Mouse (Mus musculus) heart, postnatal 0 days (tissue): ENCODE measurements around the gene AU018091. TPM values are rescaled to one million over a fixed set of nuclear protein-coding genes. Genes with fewer than 3 reads are reported as not detected.

Experiments
- ATAC-seq: fragments of 200-750 bp; cut with Nextera tagmentation; 2 replicates; pipeline ENCODE4 v1.8.0; 2017; ENCODE audit warnings: low read depth, moderate number of reproducible peaks, moderate library complexity; ENCODE audit not compliant: insufficient read depth
- DNase-seq: peaks from one replicate; pipeline ENCODE4 v3.0.0-alpha.2; 2016; ENCODE audit warnings: low spot score
- H3K27ac ChIP-seq: fragments of 300-500 bp; sonication (generic); 2 replicates; pipeline ENCODE4 v1.5.1; 2014; ENCODE audit warnings: low read depth, mild to moderate bottlenecking
- H3K27me3 ChIP-seq: fragments of 300-500 bp; sonication (generic); 2 replicates; pipeline ENCODE4 v1.6.1; 2014; ENCODE audit warnings: low read length, mixed read lengths; ENCODE audit not compliant: control insufficient read depth, insufficient read depth
- H3K36me3 ChIP-seq: fragments of 300-500 bp; sonication (generic); replicated peaks from 2 replicates; pipeline ENCODE4 v1.6.1; 2014; ENCODE audit warnings: low read length, mixed read lengths; ENCODE audit not compliant: control insufficient read depth, insufficient read depth
- H3K4me1 ChIP-seq: fragments of 300-500 bp; sonication (generic); 2 replicates; pipeline ENCODE4 v1.6.1; 2014; ENCODE audit warnings: antibody characterized with exemption; ENCODE audit not compliant: control insufficient read depth, insufficient read depth
- H3K4me2 ChIP-seq: fragments of 300-500 bp; sonication (generic); 2 replicates; pipeline ENCODE4 v1.6.1; 2014; ENCODE audit warnings: low read depth, mild to moderate bottlenecking, low read length, moderate library complexity
- H3K4me3 ChIP-seq: fragments of 300-500 bp; sonication (generic); 2 replicates; pipeline ENCODE4 v1.5.1; 2014; ENCODE audit warnings: low read depth, low read length
- H3K9ac ChIP-seq: fragments of 300-500 bp; sonication (generic); replicated peaks from 2 replicates; pipeline ENCODE4 v1.6.1; 2014; ENCODE audit warnings: low read depth, low read length, mixed read lengths
- H3K9me3 ChIP-seq: fragments of 300-500 bp; sonication (generic); replicated peaks from 2 replicates; pipeline ENCODE4 v1.6.1; 2016; ENCODE audit warnings: low read length; ENCODE audit not compliant: control insufficient read depth
- CTCF ChIP-seq: IDR thresholded peaks from 2 replicates; pipeline ENCODE4 v1.5.1; 2016; ENCODE audit warnings: antibody characterized with exemption, control low read depth, low read depth
- EP300 ChIP-seq: IDR thresholded peaks from 2 replicates; pipeline ENCODE4 v1.6.1; 2016; ENCODE audit warnings: antibody characterized with exemption, low read depth
- WGBS: fragments of 180-500 bp; shearing (Covaris S2); extraction: QIAGEN DNeasy Blood & Tissue Kit; methylation state at CpG from one replicate; pipeline ENCODE4 v1.1.7; 2014; 5-methylcytosine and 5-hydroxymethylcytosine counted together
- polyA plus RNA-seq: library from polyadenylated mRNA; unstranded; fragments of >200 nt; fragmentation: Nextera tagmentation; extraction: Ambion mirVana; gene quantifications from 2 replicates; pipeline ENCODE4 v1.2.1, GENCODE M21; 2015
- total RNA-seq: library from RNA; depleted of rRNA; stranded (reverse); fragments of >200 nt; gene quantifications from 2 replicates; pipeline ENCODE4 v1.2.3, GENCODE M21; 2014; ENCODE audit warnings: low replicate concordance; rRNA removed

Gene AU018091
- total RNA-seq, result not detected in 2 replicates
- polyA plus RNA-seq, result not detected in 2 replicates

DNA sequence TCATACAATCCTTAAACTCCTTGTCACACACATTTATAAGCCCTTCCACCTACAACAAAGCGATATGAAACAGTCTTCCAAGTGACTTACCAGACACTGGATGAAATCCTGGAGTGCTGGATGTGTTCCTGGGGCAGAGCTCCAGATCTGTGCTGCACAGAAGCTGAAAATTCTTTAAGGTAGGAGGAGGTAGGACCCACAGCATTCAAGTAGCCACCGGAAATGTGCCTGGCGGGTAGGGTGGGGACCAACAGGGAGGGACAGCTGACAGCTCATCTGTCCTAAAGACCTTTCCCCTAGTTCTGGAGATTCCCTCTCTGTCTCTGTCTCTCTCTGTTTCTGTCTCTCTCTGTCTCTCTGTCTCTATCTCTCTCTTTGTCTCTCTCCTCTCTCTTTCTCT is at the start of gene AU018091:
Gene AU018091, minus strand, starts transcription at position 279 of the 400 bp plus-strand sequence.
- H3K4me1 ChIP-seq, result no peaks in the 10 kb centered on the region

DNA sequence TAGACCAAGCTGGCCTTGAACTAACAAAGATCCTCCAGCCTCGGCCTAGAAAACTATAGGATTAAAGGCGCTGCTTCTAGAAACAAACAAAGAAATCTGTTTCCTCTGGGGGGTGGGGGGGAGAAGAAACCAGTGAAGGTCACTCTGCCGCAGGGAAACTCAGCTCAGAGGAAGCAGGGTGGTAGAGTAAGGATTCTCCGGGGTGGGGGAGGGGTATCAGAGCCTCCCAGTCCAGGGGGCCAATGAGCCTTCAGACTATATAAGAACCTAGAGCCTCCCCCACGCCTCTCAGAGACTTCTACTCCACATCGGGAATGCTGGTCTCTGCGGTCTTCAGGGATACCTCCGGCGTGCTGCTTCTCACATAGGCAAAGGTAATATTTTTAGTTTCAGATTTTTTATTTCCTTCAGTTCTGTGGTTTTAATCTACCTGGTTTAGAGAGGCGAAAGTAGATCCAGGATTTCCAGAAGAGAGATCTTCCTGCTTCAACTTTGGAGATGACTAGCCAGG is 48.6 kb upstream of the AU018091 start:
- Histone ChIP-seq H3K27ac (no peak overlapping the region), H3K4me2 (no peak overlapping the region), H3K27me3 (peaks cover 18% of the 10 kb centered on the region), H3K9me3 (no peaks in the 10 kb centered on the region), H3K4me3 (no peak overlapping the region), H3K4me1 (no peaks in the 10 kb centered on the region), H3K36me3 (no peaks in the 10 kb centered on the region), H3K9ac (no peak overlapping the region)
- WGBS, result 28% methylated on average over 10 of the region's 10 CpGs
- DNase-seq (no peak), ATAC-seq (no peak)
- TF ChIP-seq EP300 (no peak), CTCF (no peak)

More for the DNA sequence above, at the start of gene AU018091:
- H3K27me3 ChIP-seq, result no peaks in the 10 kb centered on the region
- H3K9ac ChIP-seq, result no peak within 1 kb of the TSS
- DNase-seq (no peak), ATAC-seq (no peak)
- no peaks in the 10 kb centered on the region for H3K36me3 ChIP-seq
- 57% methylated on average over 3 of the region's 3 CpGs for WGBS
- no peak within 1 kb of the TSS for H3K4me2 ChIP-seq
- H3K4me3 ChIP-seq, result no peak within 1 kb of the TSS
- no peak within 1 kb of the TSS for H3K27ac ChIP-seq
- H3K9me3 ChIP-seq, result no peaks in the 10 kb centered on the region
- TF ChIP-seq CTCF (no peak), EP300 (no peak)

DNA sequence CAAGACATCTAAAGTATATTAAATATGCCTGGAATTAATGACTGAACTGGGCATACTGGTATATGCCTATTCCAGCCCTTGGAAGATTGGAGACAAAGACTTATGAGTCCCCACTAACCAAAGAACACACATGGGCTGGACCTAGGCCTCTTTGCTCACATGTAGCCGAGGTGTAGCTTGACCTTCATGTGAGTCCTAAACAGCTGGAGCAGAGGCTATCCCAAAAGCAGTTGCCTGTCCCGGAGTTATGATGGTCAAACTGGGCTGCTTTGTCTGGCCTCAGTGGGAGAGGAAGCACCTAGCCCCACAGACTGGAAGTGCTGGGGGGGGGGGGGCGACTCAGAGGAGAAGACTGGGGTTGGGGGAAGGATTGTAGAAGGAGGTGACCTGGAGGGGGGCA is 47.3 kb upstream of the AU018091 start:
- no peak for TF ChIP-seq EP300
- ATAC-seq (no peak), DNase-seq (no peak)
- Histone ChIP-seq H3K4me1 (no peaks in the 10 kb centered on the region), H3K4me3 (no peak overlapping the region), H3K4me2 (no peak overlapping the region), H3K36me3 (no peaks in the 10 kb centered on the region), H3K9ac (no peak overlapping the region), H3K9me3 (no peaks in the 10 kb centered on the region), H3K27ac (no peak overlapping the region), H3K27me3 (peaks cover 18% of the 10 kb centered on the region)
- WGBS, result 85% methylated on average over 2 of the region's 3 CpGs

DNA sequence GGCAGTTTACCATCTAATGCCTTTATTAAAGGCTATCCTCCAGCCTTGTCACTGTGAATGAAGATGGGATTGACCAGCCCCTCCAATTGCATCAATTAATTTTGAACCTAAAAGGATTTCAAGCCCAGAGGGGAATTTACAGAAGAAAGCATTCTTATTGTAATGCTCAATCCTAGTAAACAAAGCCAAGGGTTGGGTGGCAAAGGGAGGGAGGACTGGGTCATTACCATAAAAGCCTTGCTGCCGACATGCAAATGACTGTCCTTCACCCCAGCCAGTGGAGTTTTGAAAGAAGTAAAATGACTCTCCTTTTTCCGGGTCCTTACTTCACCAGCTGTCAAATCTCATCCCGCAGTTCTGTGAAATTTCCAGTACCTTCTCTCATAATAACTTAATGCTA is 44.6 kb upstream of the AU018091 start:
- H3K36me3 ChIP-seq, result no peaks in the 10 kb centered on the region
- no peak for DNase-seq

DNA sequence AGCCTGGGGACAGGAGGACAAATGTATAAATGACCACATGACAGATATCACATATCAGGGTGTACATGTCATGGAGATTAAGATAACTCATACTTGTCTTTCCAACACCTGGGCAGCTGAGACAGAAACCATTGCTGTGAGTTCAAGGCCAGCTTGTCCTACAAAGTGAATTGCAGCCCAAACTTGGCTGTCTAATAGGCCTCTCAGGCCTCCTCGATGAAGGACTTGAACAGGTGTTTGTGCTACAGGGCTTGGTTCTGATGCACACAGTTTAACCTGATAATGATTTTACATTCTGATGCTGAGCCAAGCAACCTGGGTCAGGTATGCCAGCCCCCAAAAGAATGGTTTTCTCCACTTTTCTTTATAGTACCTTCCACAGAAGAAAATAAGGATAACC is 44.2 kb upstream of the AU018091 start:
- Histone ChIP-seq H3K9me3 (no peaks in the 10 kb centered on the region), H3K4me1 (no peaks in the 10 kb centered on the region), H3K36me3 (no peaks in the 10 kb centered on the region), H3K4me3 (no peak overlapping the region), H3K4me2 (no peak overlapping the region), H3K9ac (no peak overlapping the region), H3K27ac (no peak overlapping the region), H3K27me3 (no peaks in the 10 kb centered on the region)
- ATAC-seq (no peak), DNase-seq (no peak)
- 47% methylated on average over 1 of the region's 1 CpGs for WGBS
- no peak for TF ChIP-seq CTCF
- no peak for TF ChIP-seq EP300

More for the DNA sequence above, 44.6 kb upstream of the AU018091 start:
- H3K4me2 ChIP-seq, result no peak overlapping the region
- no peak overlapping the region for H3K27ac ChIP-seq
- H3K4me3 ChIP-seq, result no peak overlapping the region
- WGBS, result 46% methylated on average over 3 of the region's 3 CpGs
- no peaks in the 10 kb centered on the region for H3K4me1 ChIP-seq
- H3K27me3 ChIP-seq, result peaks cover 2% of the 10 kb centered on the region; the same call in 1 of the 2 replicates
- ATAC-seq, result no peak
- H3K9ac ChIP-seq, result no peak overlapping the region
- no peaks in the 10 kb centered on the region for H3K9me3 ChIP-seq
- TF ChIP-seq CTCF (no peak), EP300 (no peak)
